Mouse (Mus musculus): ENCODE measurements at regions not wholly inside any gene's neighbourhood (a gene's known extent, or its start where the extent isn't known, plus 50 kb on each side); places are given as distances from the start of the nearest gene placed in this dataset.

DNA sequence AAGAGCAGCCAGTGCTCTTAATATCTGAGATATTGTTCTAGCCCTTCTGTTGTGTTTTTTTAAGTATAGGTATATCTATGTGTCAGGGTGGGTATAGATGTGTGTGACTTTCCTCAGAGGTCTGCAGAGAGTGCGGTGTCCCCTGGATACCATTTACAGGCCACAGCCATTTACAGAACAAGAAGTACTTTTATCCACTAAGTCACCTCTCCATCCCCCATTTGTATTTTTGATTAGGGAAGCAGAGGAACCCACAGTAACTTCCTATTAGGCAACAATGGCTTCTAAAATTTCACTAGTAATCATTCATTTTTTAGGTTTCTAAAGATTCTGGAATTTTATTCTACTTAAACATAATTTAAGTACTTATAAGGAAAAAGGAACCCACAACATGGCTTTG is 396.7 kb downstream of the Tex13c3 start:
- TF ChIP-seq POLR2A (IDR thresholded peaks at IDR 0.05; ENCODE audit: borderline replicate concordance, low read depth, low read length) (no peak), CTCF (IDR thresholded peaks at IDR 0.05; ENCODE audit: low read depth, low read length) (no peak)

Data from bone marrow macrophage, adult 2 months (primary cell).